Comparison of ENCODE assay signal across 2 mouse cellular contexts in genomic region chr2:103762492-103762891, GRCm38 (mm10).
TF ChIP-seq lines count a peak whose summit lies in the region.

No protein-coding gene starts in this region.

TF ChIP-seq in CH12.LX, 34 proteins besides CTCF, POLR2A, EP300 and RAD21 (continued from another document):
- no peak for TF ChIP-seq JUN (IDR thresholded peaks at IDR 0.05; ENCODE audit: insufficient read depth, low read depth, low read length)
- TF ChIP-seq CHD1 (IDR thresholded peaks at IDR 0.05; ENCODE audit: low read depth, low read length), result no peak
- no peak for TF ChIP-seq MXI1 (IDR thresholded peaks at IDR 0.05; ENCODE audit: low read depth, low read length)
- no peak for TF ChIP-seq USF1 (IDR thresholded peaks at IDR 0.05; ENCODE audit: low read depth, low read length)

TF ChIP-seq in MEL, 35 proteins besides CTCF, POLR2A, EP300 and RAD21 (continued from another document):
- TF ChIP-seq RCOR1 (IDR thresholded peaks at IDR 0.05; ENCODE audit: low read depth, low read length) (no peak), UBTF (IDR thresholded peaks at IDR 0.05; ENCODE audit: borderline replicate concordance, insufficient read depth, low read depth, low read length) (no peak), BHLHE40 (IDR thresholded peaks at IDR 0.05; ENCODE audit: borderline replicate concordance, low read depth, low read length) (no peak), USF1 (IDR thresholded peaks at IDR 0.05; ENCODE audit: low read depth, low read length) (no peak), TAL1 (IDR thresholded peaks at IDR 0.05; ENCODE audit: low read length) (no peak), TBP (IDR thresholded peaks at IDR 0.05; ENCODE audit: low read depth, low read length) (no peak), ETS1 (IDR thresholded peaks at IDR 0.05; ENCODE audit: low read depth, low read length) (no peak), ZKSCAN1 (IDR thresholded peaks at IDR 0.05; ENCODE audit: low read depth, low read length) (no peak), SMC3 (IDR thresholded peaks at IDR 0.05; ENCODE audit: low read depth, low read length) (no peak), CHD1 (IDR thresholded peaks at IDR 0.05; ENCODE audit: low read depth, low read length) (no peak), ZMIZ1 (IDR thresholded peaks at IDR 0.05; ENCODE audit: low read depth, low read length) (no peak)
